Mouse (Mus musculus) CD4-positive naive resting alpha-beta T cell, adult 76 days (primary cell): ENCODE results near the gene Ugp2. TPM values are rescaled to one million over a fixed set of nuclear protein-coding genes. Genes with fewer than 3 reads are reported as not detected.

Experiments used
- total RNA-seq: library from RNA; stranded (reverse); gene quantifications from one replicate; pipeline ENCODE4 v1.2.4, GENCODE M21; 2023

Gene Ugp2
- 19.3 TPM for total RNA-seq

GRCm38 (mm10) chr11:21371122-21371806 lies at the start of gene Ugp2:
Ugp2 (minus strand) TSS chr11:21371201.

Other genes with a start within 250 kb of the Ugp2 start
- 70.2 TPM for gene Vps54, start 131.9 kb downstream of the Ugp2 start, total RNA-seq
- gene Wdpcp, start 201.0 kb upstream of the Ugp2 start, total RNA-seq = 0.97 TPM
- gene Mdh1, start 201.2 kb upstream of the Ugp2 start, total RNA-seq = 112 TPM